Mouse (Mus musculus): Measurements from ENCODE around the gene Trp53tg5.

DNA sequence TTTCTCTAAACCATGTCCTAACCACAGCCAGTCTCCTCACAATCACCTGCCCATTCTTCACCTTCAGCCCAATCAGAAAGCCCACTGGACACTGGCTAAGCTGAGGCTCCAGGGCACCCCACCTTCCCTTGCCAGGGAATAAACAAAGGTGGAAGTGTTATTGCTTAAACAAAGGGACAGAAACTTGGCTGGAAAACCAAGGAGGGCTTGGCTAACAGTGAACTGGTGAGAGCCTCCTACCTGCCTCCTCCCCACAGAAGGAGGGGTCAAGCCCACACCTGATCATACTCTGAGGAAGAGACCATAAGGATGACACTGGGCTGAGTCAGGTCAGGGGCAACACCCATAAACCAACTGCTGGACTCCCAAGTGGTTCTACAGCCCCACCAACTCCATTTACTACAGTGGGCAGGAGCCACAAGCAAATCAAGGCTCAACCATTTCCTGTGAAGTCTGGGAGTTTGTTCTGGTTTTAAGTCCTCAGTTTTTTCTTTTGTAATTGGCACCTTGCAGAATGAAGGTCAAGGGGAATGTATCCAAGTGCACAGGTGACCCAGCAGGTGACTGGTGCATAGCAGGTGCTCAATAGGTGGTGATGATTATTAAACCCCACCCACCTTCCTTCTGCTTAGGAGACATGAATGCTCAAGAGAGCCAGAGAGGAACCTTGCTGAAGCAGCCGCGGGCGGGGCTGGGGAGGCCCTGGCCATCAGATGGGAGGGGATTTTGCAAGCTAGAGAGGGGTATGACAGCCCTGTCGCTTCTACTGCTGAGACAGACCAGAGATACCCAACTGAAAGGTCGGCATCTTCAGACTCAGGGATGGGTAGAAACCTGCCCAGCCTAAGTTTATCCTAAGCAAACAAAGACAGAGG is 38.1 kb downstream of the Trp53tg5 start:
- TF ChIP-seq CTCF (IDR thresholded peaks at IDR 0.05; ENCODE audit: insufficient read depth, low read length) (no peak), POLR2A (IDR thresholded peaks at IDR 0.05; ENCODE audit: borderline replicate concordance, extremely low read depth, low read depth, low read length) (no peak)
